Mouse (Mus musculus): ENCODE data around the gene Naa35. TPM values are rescaled to one million over a fixed set of nuclear protein-coding genes. Genes with fewer than 3 reads are reported as not detected.

Naa35 gene
- polyA plus RNA-seq, 1 experiment from 2014 or later: 67.8 TPM

GRCm38 (mm10) chr13:59618463-59618862 lies 33.4 kb downstream of the Naa35 start:
- no peak overlapping the region for H3K27ac ChIP-seq (ENCODE audit: low read length)
- no peak overlapping the region for H3K9ac ChIP-seq (ENCODE audit: low read depth, low read length)
- peaks cover 4% of the 10 kb centered on the region for H3K4me1 ChIP-seq (ENCODE audit: control insufficient read depth, insufficient read depth, low read length)
- no peaks in the 10 kb centered on the region for H3K27me3 ChIP-seq (replicated peaks; ENCODE audit: control insufficient read depth, insufficient read depth, low read length)
- ATAC-seq: no peak
- no peak overlapping the region for H3K4me3 ChIP-seq (ENCODE audit: low read length)
- no peak overlapping the region for H3K4me2 ChIP-seq (ENCODE audit: low read depth, low read length)
- 87% methylated on average over 6 of the region's 6 CpGs for whole genome bisulfite sequencing
- H3K9me3 ChIP-seq (ENCODE audit: control insufficient read depth, low read length): no peaks in the 10 kb centered on the region
- peaks cover 10% of the 10 kb centered on the region for H3K36me3 ChIP-seq (ENCODE audit: control insufficient read depth, insufficient read depth, low read length)

GRCm38 (mm10) chr13:59621643-59622489 lies 36.8 kb downstream of the Naa35 start:
- Histone ChIP-seq H3K9me3 (ENCODE audit: control insufficient read depth, low read length) (no peaks in the 10 kb centered on the region), H3K4me3 (ENCODE audit: low read length) (no peak overlapping the region), H3K27ac (ENCODE audit: low read length) (no peak overlapping the region), H3K27me3 (replicated peaks; ENCODE audit: control insufficient read depth, insufficient read depth, low read length) (no peaks in the 10 kb centered on the region), H3K4me2 (ENCODE audit: low read depth, low read length) (no peak overlapping the region), H3K4me1 (ENCODE audit: control insufficient read depth, insufficient read depth, low read length) (no peaks in the 10 kb centered on the region), H3K36me3 (ENCODE audit: control insufficient read depth, insufficient read depth, low read length) (peaks cover 17% of the 10 kb centered on the region), H3K9ac (ENCODE audit: low read depth, low read length) (no peak overlapping the region)
- no peak for ATAC-seq
- WGBS: 87% methylated on average over 7 of the region's 7 CpGs

DNA sequence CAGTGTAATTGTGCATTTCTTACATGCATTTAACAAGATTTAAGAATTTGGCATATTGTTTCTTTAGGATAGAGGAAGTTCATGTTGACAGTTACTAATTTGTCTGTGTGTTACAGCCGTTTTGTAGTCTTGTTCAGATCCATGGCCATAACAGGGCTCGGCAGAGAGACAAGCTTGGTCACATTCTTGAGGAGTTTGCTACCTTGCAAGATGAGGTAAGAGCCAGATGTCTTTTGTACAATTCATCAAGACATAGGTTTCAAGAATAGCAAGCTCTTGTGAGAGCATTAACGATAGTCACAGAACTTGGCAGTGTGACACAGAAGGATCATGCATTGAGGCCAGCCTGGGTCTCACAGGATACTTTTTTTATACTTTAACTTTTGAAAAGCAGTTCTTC lies 39.3 kb downstream of the Naa35 start:
- no peaks in the 10 kb centered on the region for H3K27me3 ChIP-seq (replicated peaks; ENCODE audit: control insufficient read depth, insufficient read depth, low read length)
- no peak for ATAC-seq
- no peaks in the 10 kb centered on the region for H3K9me3 ChIP-seq (ENCODE audit: control insufficient read depth, low read length)
- H3K9ac ChIP-seq (ENCODE audit: low read depth, low read length): no peak overlapping the region
- no peak overlapping the region for H3K27ac ChIP-seq (ENCODE audit: low read length)
- H3K36me3 ChIP-seq (ENCODE audit: control insufficient read depth, insufficient read depth, low read length): peaks cover 20% of the 10 kb centered on the region
- no peaks in the 10 kb centered on the region for H3K4me1 ChIP-seq (ENCODE audit: control insufficient read depth, insufficient read depth, low read length)
- no peak overlapping the region for H3K4me2 ChIP-seq (ENCODE audit: low read depth, low read length)
- no peak overlapping the region for H3K4me3 ChIP-seq (ENCODE audit: low read length)
- WGBS: 68% methylated on average over 3 of the region's 3 CpGs

DNA sequence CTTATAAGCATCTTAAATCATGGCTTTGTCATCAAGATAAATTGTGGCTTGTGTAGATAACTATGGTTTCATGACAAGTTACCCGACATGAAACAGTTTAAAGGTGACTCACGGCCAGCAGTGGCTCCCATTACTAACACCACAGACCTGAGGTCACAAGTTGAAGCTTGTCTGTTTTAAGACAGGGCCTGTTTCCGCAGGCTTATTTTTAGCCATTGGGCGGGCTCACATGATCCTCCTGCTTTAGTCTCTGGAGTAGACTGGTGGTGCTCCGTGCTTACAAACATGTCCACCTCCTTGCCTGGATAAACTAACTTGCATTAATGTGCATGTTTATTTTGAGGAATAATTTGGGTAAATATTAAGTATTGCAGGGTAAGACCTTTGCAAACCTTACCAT lies 39.8 kb downstream of the Naa35 start:
- no peak for ATAC-seq
- 81% methylated on average over 5 of the region's 5 CpGs for WGBS
- no peak overlapping the region for H3K9ac ChIP-seq (ENCODE audit: low read depth, low read length)

GRCm38 (mm10) chr13:59626739-59627138 lies 41.7 kb downstream of the Naa35 start:
- H3K9ac ChIP-seq (ENCODE audit: low read depth, low read length): no peak overlapping the region
- H3K4me1 ChIP-seq (ENCODE audit: control insufficient read depth, insufficient read depth, low read length): no peaks in the 10 kb centered on the region
- no peak for ATAC-seq
- H3K4me3 ChIP-seq (ENCODE audit: low read length): no peak overlapping the region
- H3K27ac ChIP-seq (ENCODE audit: low read length): no peak overlapping the region
- no peaks in the 10 kb centered on the region for H3K27me3 ChIP-seq (replicated peaks; ENCODE audit: control insufficient read depth, insufficient read depth, low read length)
- WGBS: 89% methylated on average over 7 of the region's 7 CpGs
- H3K4me2 ChIP-seq (ENCODE audit: low read depth, low read length): no peak overlapping the region
- no peaks in the 10 kb centered on the region for H3K9me3 ChIP-seq (ENCODE audit: control insufficient read depth, low read length)
- peaks cover 20% of the 10 kb centered on the region for H3K36me3 ChIP-seq (ENCODE audit: control insufficient read depth, insufficient read depth, low read length)

More for the DNA sequence above, 39.8 kb downstream of the Naa35 start:
- no peak overlapping the region for H3K4me2 ChIP-seq (ENCODE audit: low read depth, low read length)
- no peaks in the 10 kb centered on the region for H3K4me1 ChIP-seq (ENCODE audit: control insufficient read depth, insufficient read depth, low read length)
- no peak overlapping the region for H3K27ac ChIP-seq (ENCODE audit: low read length)
- peaks cover 22% of the 10 kb centered on the region for H3K36me3 ChIP-seq (ENCODE audit: control insufficient read depth, insufficient read depth, low read length)
- no peaks in the 10 kb centered on the region for H3K27me3 ChIP-seq (replicated peaks; ENCODE audit: control insufficient read depth, insufficient read depth, low read length)
- H3K4me3 ChIP-seq (ENCODE audit: low read length): no peak overlapping the region
- H3K9me3 ChIP-seq (ENCODE audit: control insufficient read depth, low read length): no peaks in the 10 kb centered on the region

DNA sequence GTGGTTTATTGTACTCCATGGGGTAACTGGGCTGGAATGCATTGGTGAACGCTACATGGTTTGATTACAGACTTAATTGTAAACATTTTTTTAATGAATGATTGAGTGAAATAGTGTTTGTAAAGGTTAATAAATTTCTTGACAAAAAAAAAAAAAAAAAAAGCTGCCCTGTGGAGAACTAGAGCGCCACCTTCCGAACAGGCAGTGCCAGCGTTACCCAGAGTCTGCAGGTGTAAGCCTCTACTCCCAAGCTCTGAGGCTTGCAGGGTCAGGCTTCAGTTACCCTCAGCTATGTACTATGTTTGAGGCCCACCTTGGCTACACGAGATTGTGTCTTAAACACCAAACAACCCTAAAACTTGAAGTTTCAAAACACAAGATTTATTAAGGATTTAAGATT lies 49.6 kb downstream of the Naa35 start:
- H3K36me3 ChIP-seq (ENCODE audit: control insufficient read depth, insufficient read depth, low read length): peaks cover 22% of the 10 kb centered on the region
- H3K9me3 ChIP-seq (ENCODE audit: control insufficient read depth, low read length): no peaks in the 10 kb centered on the region
- no peak overlapping the region for H3K27ac ChIP-seq (ENCODE audit: low read length)
- 68% methylated on average over 5 of the region's 5 CpGs for WGBS
- no peak overlapping the region for H3K9ac ChIP-seq (ENCODE audit: low read depth, low read length)
- ATAC-seq: no peak
- no peak overlapping the region for H3K4me2 ChIP-seq (ENCODE audit: low read depth, low read length)
- no peaks in the 10 kb centered on the region for H3K27me3 ChIP-seq (replicated peaks; ENCODE audit: control insufficient read depth, insufficient read depth, low read length)
- no peak overlapping the region for H3K4me3 ChIP-seq (ENCODE audit: low read length)
- no peaks in the 10 kb centered on the region for H3K4me1 ChIP-seq (ENCODE audit: control insufficient read depth, insufficient read depth, low read length)

- Histone ChIP-seq H3K27me3 (replicated peaks; ENCODE audit: control insufficient read depth, insufficient read depth, low read length) (no peaks in the 10 kb centered on the region), H3K4me2 (ENCODE audit: low read depth, low read length) (no peak overlapping the region), H3K4me1 (ENCODE audit: control insufficient read depth, insufficient read depth, low read length) (no peaks in the 10 kb centered on the region), H3K4me3 (ENCODE audit: low read length) (no peak overlapping the region), H3K36me3 (ENCODE audit: control insufficient read depth, insufficient read depth, low read length) (peaks cover 18% of the 10 kb centered on the region; the same call in 1 of the 2 replicates), H3K9ac (ENCODE audit: low read depth, low read length) (no peak overlapping the region), H3K27ac (ENCODE audit: low read length) (no peak overlapping the region), H3K9me3 (ENCODE audit: control insufficient read depth, low read length) (no peaks in the 10 kb centered on the region)
- ATAC-seq: no peak
- WGBS: 90% methylated on average over 7 of the region's 7 CpGs
These were observed 52.7 kb downstream of the Naa35 start for GRCm38 (mm10) chr13:59637800-59638199.

DNA sequence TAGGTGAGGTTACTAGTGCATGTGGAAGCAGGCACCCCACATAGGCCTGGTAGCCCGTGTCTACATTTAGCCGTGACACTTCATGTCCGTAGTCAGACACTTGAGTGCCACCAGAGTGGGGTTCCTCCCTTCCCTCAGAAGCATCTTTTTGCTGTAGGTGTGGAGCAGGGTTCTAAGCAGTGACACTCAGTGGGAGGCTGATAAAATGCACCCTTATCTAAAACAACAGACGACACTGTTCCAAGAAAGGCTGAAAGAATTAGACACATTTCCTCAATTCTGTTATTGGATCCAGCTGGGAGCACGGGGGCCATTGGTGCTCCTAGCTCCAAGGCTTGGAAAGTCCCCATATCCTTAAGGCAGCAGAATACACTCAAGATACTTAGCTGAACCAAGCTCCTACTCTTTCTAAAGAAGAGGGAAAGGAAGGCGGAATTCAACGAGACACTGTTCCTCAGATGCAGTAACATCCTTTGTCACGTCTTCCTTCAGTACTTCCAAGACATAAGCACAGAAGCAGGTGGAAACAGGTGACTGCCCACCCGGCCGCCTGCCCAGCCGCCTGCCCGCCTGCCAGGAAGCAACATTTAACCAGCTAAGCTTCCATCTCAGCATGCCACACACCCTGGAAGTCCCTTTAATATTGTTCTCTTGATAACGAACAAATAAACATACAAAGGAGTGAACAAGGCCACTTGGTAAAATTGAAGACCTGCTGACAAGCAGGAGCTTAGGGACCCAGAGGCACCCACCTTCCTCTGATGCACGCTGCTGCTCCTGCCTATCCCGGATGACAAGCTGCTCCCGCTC lies 54.5 kb downstream of the Naa35 start:
- Histone ChIP-seq H3K36me3 (ENCODE audit: control insufficient read depth, insufficient read depth, low read length) (peaks cover 9% of the 10 kb centered on the region; the same call in 1 of the 2 replicates), H3K27me3 (replicated peaks; ENCODE audit: control insufficient read depth, insufficient read depth, low read length) (no peaks in the 10 kb centered on the region), H3K4me2 (ENCODE audit: low read depth, low read length) (no peak overlapping the region), H3K4me3 (ENCODE audit: low read length) (no peak overlapping the region), H3K9me3 (ENCODE audit: control insufficient read depth, low read length) (no peaks in the 10 kb centered on the region), H3K4me1 (ENCODE audit: control insufficient read depth, insufficient read depth, low read length) (no peaks in the 10 kb centered on the region), H3K27ac (ENCODE audit: low read length) (no peak overlapping the region), H3K9ac (ENCODE audit: low read depth, low read length) (no peak overlapping the region)
- 89% methylated on average over 16 of the region's 16 CpGs for WGBS
- no peak for ATAC-seq

GRCm38 (mm10) chr13:59640178-59640440 lies 55.0 kb downstream of the Naa35 start:
- no peak overlapping the region for H3K4me3 ChIP-seq (ENCODE audit: low read length)
- H3K4me2 ChIP-seq (ENCODE audit: low read depth, low read length): no peak overlapping the region
- H3K4me1 ChIP-seq (ENCODE audit: control insufficient read depth, insufficient read depth, low read length): no peaks in the 10 kb centered on the region
- no peak overlapping the region for H3K27ac ChIP-seq (ENCODE audit: low read length)
- ATAC-seq: no peak
- peaks cover 12% of the 10 kb centered on the region; the same call in 1 of the 2 replicates for H3K36me3 ChIP-seq (ENCODE audit: control insufficient read depth, insufficient read depth, low read length)
- no peak overlapping the region for H3K9ac ChIP-seq (ENCODE audit: low read depth, low read length)
- H3K9me3 ChIP-seq (ENCODE audit: control insufficient read depth, low read length): no peaks in the 10 kb centered on the region
- WGBS: 89% methylated on average over 6 of the region's 6 CpGs
- no peaks in the 10 kb centered on the region for H3K27me3 ChIP-seq (replicated peaks; ENCODE audit: control insufficient read depth, insufficient read depth, low read length)
